Mouse (Mus musculus) layer of hippocampus, adult 2 months (tissue): ENCODE data around the gene Hadha. TPM values are rescaled to one million over a fixed set of nuclear protein-coding genes. Genes with fewer than 3 reads are reported as not detected.

Source experiments
- DNase-seq, 2 experiments: peaks; one replicate each; pipeline ENCODE4 v3.0.0; 2022; ENCODE audit warnings: low spot score in 2 of 2
- H3K27ac ChIP-seq: fragments of 200-600 bp; 2 replicates; pipeline ENCODE4 v1.8.1; 2022
- H3K4me3 ChIP-seq: fragments of 200-600 bp; 2 replicates; pipeline ENCODE4 v1.8.1; 2022; ENCODE audit warnings: mild to moderate bottlenecking
- CTCF ChIP-seq: fragments of 200-600 bp; conservative IDR thresholded peaks from 2 replicates; pipeline ENCODE4 v1.8.1; 2022; ENCODE audit warnings: antibody characterized with exemption, mild to moderate bottlenecking, moderate library complexity
- microRNA-seq, 2 experiments: library from miRNA; unstranded; fragments of <30 nt; microRNA quantifications; one replicate each; pipeline ENCODE4 v1.2.0; 2021
- total RNA-seq, 2 experiments: library from RNA; stranded (reverse); gene quantifications; 2 replicates each; pipeline ENCODE4 v1.2.3; 2021

The Hadha gene
- total RNA-seq, 2 experiments from 2014 or later, result 77.8 to 80.9 TPM

- no peak for TF ChIP-seq CTCF
- Histone ChIP-seq H3K4me3 (peak within 1 kb of the TSS; percentile 59), H3K27ac (peak within 1 kb of the TSS; percentile 85)
- peak in 1 of 2 experiments; percentile 54 for DNase-seq
These were observed 49.2 kb downstream of the Hadha start, which contains the start of gene 3110082J24Rik for GRCm38 (mm10) chr5:30105668-30106300. TSS of gene 3110082J24Rik (minus strand) at chr5:30106086.

- no peak for DNase-seq
- no peak for TF ChIP-seq CTCF
- peak within 1 kb of the TSS; percentile 59 for H3K4me3 ChIP-seq
- peak within 1 kb of the TSS; percentile 85 for H3K27ac ChIP-seq
These were observed 49.9 kb downstream of the Hadha start, which contains the start of gene Garem2 for GRCm38 (mm10) chr5:30104841-30105667. TSS of gene Garem2 (plus strand) at chr5:30105161.

- peak in 1 of 2 experiments; percentile 65 for DNase-seq
- no peak overlapping the region for H3K27ac ChIP-seq
- H3K4me3 ChIP-seq, result no peak overlapping the region
- peak; percentile 81 for TF ChIP-seq CTCF
These were observed 50.6 kb downstream of the Hadha start for GRCm38 (mm10) chr5:30104339-30104738.

- no peak overlapping the region for H3K27ac ChIP-seq
- no peak for DNase-seq
- H3K4me3 ChIP-seq, result no peak overlapping the region
- no peak for TF ChIP-seq CTCF
These were observed 51.6 kb downstream of the Hadha start for GRCm38 (mm10) chr5:30103340-30103739.

- Histone ChIP-seq H3K27ac (no peak overlapping the region), H3K4me3 (no peak overlapping the region)
- DNase-seq, result no peak
- TF ChIP-seq CTCF, result no peak
These were observed 56.7 kb downstream of the Hadha start for GRCm38 (mm10) chr5:30098260-30098659.

GRCm38 (mm10) chr5:30095731-30096130 is 59.2 kb downstream of the Hadha start:
- TF ChIP-seq CTCF, result no peak
- DNase-seq, result no peak
- no peak overlapping the region for H3K27ac ChIP-seq
- H3K4me3 ChIP-seq, result no peak overlapping the region

- DNase-seq, result no peak
- TF ChIP-seq CTCF, result peak; percentile 62
- H3K4me3 ChIP-seq, result no peak overlapping the region
- H3K27ac ChIP-seq, result no peak overlapping the region
These were observed 60.6 kb downstream of the Hadha start for GRCm38 (mm10) chr5:30094399-30094798.

GRCm38 (mm10) chr5:30092701-30093100 is 62.3 kb downstream of the Hadha start:
- no peak for DNase-seq
- no peak for TF ChIP-seq CTCF
- no peak overlapping the region for H3K27ac ChIP-seq
- no peak overlapping the region for H3K4me3 ChIP-seq

- peak within 1 kb of the TSS; percentile 62 for H3K4me3 ChIP-seq
- TF ChIP-seq CTCF, result no peak
- peak; percentile 70 to 71 for DNase-seq
- H3K27ac ChIP-seq, result peak within 1 kb of the TSS; percentile 69
These were observed 81.8 kb downstream of the Hadha start, which contains the start of gene Tyms for GRCm38 (mm10) chr5:30072825-30073821. TSS of gene Tyms (minus strand) at chr5:30073617.

GRCm38 (mm10) chr5:30072377-30072776 is 82.6 kb downstream of the Hadha start:
- no peak for TF ChIP-seq CTCF
- Histone ChIP-seq H3K27ac (no peak overlapping the region), H3K4me3 (no peak overlapping the region)
- DNase-seq, result no peak

GRCm38 (mm10) chr5:30071677-30072076 is 83.3 kb downstream of the Hadha start:
- no peak for TF ChIP-seq CTCF
- no peak for DNase-seq
- H3K4me3 ChIP-seq, result no peak overlapping the region
- H3K27ac ChIP-seq, result no peak overlapping the region

Small RNA genes lying within 50 kb of the gene (microRNA-seq; reads per million reads assigned to microRNA genes)
- gene Mir1960, result 0.18 to 0.64 reads per million in 2 experiments

Other genes with a start within 250 kb of the Hadha start
- gene Il6, start 142.0 kb downstream of the Hadha start, total RNA-seq, result not detected
- gene Tyms, start 81.5 kb downstream of the Hadha start, total RNA-seq, result 1 to 10 TPM; 5.8 to 7.2 TPM
- gene Garem2, start 50.0 kb downstream of the Hadha start, total RNA-seq, result 10 to 100 TPM; 12.7 to 12.9 TPM
- 1 to 10 TPM; 2.0 to 2.6 TPM for gene 3110082J24Rik, start 49.1 kb downstream of the Hadha start, total RNA-seq
- 10 to 100 TPM; 88.4 to 93.2 TPM for gene Hadhb, start 86 bp upstream of the Hadha start, total RNA-seq
- gene Adgrf3, start 50.6 kb upstream of the Hadha start, total RNA-seq, result not detected
- gene Selenoi, start 77.4 kb upstream of the Hadha start, total RNA-seq, result 10 to 100 TPM; 34.9 to 35.3 TPM
- 1 to 10 TPM; 7.6 to 8.6 TPM for gene Drc1, start 126.2 kb upstream of the Hadha start, total RNA-seq